Mouse (Mus musculus) kidney, postnatal 4 days (tissue): Measurements from ENCODE around the gene Mnat1.
"Not testable (repeated sequence)": the region's sequence is repeated elsewhere in the genome, so short reads cannot be mapped to it uniquely, and the experiment has no call there.

Experiments
- DNase-seq, 2 experiments: peaks; one replicate each; pipeline ENCODE4 v3.0.0; 2021; ENCODE audit warnings: mixed read lengths in 2 of 2

The Mnat1 gene

DNA sequence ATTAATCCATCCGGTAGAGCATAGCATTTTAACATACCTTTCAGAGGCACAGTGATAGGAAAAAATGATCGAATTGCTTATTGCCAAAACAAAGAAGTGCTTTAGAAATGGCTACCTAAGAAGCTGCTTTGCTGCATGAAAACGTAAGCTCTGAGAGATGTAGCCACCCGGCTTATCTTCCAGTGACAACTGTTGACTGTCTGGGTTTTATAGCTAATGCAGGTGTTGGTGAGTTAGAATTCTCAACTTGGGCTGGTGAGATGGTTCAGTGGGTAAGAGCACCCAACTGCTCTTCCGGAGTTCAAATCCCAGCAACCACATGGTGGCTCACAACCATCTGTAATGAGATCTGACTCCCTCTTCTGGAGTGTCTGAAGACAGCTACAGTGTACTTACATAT, 27.5 kb downstream of the Mnat1 start:
- not testable (repeated sequence) for DNase-seq

DNA sequence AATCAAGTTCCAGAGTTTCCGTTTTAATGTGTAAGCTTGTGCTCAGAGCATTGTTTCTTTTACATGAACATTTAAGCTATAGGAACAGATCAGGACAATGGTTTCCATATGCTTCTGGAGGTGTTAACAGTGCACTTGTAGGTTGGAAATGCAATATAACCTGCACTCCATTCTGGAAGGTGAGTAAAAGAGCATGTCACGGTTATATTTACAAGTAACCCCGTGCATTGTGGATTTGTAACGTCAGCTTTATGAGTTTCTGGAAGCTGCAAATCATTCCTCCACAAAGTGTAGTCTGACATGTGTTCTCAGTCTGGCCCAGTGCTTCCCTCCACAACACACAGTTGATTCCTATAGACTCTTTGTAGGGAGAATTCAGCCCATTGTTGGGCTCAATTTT, 30.6 kb downstream of the Mnat1 start:
- no peak for DNase-seq

DNA sequence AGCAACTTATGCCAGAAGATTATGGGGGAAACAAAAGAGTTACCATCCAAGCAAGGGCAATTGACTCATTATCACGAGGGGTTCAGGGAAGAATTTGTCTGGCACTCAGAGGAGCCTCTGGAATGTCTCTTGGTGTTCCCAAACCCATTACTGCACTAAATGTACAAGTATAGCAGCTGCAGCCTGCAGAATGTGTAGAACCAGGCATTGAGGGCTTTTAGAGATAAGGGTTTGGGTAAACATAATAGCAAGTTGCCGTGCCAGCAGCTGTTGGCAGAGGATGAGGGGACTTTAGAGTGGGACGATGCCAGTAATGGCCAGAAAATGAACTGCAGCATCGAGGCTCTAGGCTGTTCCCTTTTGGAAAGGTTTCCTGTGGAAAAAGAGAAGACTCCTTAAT, 36.8 kb downstream of the Mnat1 start:
- no peak for DNase-seq

DNA sequence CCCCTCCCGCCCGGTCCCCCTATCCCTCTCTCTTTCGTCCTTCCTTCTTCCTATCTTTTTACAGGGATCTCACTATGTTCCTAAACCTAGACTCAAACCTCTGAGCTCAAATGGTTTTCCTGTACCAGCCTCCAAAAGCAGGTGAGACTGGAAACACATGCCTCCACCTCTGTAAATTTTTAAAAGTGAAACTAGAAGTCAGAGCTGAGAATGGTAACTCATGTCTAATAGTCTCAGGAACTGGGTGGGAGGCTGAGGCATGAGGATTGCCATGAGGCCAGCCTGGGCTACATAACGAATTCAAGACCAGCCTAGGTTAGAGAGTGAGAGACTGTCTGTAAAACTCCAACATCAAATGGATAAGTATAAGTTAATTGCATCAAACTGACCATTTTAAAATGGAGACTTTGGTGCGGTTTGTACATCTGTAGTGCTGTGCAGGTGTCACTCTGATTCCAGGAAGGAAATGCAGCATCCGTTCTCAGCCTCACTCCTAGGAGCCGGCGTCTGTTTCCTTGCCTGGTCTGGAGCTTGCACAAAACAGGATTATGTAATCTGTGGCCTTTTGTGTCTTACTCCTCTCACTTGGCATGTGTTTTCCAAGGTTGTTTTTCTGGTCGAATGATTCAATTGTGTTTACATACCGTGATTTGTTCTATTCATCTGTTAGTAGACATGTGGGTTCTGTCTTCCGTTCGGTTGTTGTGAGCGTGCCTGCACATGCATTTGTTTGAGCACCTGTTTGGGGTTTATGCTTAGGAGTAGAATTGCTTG, 39.1 kb downstream of the Mnat1 start:
- DNase-seq, result peak in 1 of 2 experiments; percentile 23

DNA sequence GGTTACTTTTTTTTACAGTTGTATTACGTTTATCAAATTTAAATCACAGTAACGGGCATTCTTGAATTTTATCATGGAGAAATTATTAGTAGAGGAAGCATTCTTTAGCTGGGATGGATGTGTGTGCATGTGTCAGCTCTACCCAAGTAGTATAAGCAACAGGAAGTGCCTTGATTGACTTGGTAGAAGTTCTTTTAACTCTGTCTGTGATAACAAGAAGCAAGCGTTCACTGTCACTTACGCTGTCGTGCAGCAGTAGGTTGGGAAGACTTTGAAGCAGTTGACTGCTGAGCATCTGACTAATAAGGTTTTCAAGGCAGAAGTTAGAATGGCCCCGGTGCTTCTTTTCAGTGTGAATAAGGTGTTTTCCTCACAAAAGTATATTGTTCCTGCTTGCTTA, 47.3 kb downstream of the Mnat1 start:
- DNase-seq, result no peak

DNA sequence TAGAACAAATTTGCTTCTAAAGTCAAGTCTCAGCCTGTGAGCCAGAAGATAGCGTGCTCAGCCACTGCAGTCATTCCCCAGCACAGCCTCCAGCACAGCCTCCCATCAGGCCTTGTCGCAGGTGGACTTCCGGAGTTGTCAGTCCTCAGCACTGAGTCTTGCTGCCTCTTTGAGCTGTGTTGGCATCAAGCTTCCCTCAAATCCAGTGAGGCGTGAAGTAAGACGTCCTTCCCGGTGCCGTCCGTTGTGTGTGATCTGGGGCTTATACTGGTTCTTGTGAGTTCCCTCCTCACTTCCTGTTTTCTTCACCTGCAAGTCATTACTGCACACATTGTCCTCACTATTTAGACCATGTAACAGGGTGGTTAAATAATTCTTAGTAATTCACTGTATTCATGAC, 60.4 kb downstream of the Mnat1 start:
- DNase-seq, result no peak

DNA sequence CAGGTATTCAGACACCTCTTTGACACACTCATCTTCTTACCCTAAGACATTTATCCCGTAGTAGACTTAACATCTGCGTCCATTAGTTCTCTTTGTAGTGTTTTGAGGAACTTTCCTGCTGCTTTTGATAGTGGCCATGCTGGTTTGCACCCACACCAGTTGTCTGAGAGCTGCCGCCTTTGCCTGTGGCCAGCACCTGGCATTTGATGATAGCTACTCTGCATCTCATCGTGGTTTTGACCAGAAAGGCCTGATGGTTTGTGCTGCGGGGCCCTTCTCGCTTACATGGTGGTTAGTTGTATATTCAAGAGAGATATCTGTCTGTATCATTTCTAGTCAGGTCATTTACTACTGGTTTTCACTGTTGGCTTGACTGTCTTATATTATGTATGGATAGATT, 73.8 kb downstream of the Mnat1 start:
- no peak for DNase-seq

DNA sequence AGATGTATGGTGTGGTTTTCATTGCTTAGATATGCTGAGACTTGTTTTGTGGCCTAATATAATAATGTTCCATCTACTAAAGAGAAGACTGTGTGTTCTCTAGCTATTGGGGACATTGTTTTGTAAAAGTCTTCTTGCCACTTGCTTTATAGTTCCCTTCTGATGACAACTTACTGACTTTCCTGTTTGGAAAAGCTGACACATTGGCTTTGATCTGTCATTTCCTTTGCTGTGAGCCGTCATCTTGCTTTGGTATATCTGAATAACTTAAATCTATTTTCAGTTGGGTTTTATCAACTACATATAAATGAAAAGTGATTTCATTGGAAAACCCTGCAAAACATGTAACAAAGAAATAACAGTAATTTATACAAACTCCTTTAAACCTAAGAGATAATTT, 74.9 kb downstream of the Mnat1 start:
- no peak for DNase-seq

DNA sequence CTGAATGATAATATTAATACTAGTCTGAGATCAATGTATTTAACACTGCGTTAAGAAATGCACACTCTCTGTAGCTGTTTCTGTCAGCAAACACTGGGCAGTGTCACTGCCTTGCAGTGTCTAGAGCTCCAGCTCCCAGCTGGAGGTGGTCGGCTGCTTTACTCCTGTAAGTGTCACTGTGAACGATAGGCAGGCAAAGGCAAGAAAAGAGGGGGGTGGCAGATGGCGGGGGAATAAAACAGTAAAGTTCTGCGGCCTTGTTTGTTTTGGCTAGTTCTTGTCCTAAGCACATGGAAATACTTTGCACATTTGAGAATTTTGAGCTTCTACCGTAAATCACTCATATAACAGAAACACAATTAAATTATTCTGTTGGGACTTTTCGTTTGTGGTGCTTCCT, 75.9 kb downstream of the Mnat1 start:
- DNase-seq, result peak; percentile 32 to 59

DNA sequence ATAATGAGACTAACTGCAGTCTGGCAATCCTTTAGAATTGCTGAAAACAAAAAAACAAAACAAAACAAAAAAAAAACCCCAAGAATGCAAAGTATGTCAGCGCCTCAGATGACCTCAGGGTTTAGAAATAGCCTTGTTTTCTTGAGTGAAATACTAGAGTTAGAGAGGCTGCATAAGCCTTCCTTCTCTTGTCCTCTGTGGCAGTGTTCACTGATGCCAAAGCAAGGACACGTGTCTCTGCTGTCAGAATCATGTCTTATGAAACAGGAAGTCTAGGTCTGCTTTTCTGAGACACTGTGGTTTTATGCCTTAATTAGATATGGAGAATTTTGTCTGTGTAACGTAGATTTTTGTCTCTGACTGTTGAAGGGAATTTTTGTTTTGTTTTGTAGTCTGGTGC, 78.1 kb downstream of the Mnat1 start:
- DNase-seq, result peak in 1 of 2 experiments; percentile 13

DNA sequence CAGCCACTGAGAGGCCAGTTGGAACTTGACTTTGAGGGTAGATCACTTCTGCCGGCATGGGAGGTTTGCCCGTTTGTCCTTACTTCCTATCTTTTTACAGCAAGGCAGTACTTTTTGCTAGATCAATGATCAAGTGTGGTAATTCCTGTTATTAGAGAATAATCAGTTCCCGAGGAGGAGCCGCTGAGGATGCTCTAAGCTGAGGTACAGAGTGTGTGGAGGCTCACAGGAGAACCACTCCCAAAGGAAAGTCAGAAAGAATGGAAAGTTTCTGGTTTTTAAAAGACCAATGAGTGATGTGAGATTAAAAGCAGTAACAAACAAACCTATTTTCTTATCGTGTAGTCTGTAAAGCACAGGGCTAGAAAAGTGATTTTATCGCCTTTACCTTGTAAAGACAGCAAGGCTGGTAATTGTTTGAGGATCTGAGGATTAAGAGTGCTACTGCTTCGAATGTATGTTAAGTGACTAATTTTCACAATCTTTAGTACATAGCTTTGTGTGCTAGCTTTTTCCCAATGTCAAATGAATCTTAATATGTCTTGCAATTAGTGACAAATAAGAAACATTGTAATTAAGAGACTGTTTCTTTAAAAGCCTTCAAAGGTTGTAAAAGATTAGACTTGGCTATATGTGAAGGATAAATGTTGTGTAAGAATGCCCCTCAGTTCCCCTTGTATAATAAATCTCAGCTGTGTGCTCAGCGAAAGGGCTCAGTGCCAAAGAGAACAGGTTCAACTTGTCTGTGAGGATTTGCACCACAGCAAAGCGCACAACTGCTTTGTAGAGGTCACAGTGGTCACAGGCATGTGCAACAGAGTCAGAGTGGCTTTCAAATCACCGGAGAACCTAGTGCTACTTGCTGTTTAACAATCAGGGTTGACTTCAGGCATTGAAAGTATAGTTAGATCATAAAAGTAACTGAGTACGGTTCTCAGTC, 82.5 kb downstream of the Mnat1 start:
- peak; percentile 53 to 67 for DNase-seq

DNA sequence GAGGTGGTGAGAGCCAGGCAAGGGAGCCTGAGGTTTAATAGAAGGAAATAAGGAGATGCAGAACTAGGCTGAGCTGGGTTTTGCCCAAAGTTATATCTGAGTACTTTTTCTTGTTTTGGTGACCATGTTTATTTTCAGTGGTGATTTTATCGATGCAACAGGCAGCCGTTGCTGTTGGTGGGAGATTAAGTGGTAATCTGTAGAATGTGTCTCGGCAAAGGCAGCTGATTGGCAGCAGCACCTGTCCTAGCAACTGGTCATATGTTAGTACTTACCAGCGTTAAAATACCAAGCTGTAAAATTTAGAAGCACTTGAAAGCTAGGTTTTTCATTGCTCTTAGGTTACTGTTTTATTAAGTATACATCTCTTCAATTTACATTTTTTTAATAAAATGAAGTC, 83.5 kb downstream of the Mnat1 start:
- no peak for DNase-seq

DNA sequence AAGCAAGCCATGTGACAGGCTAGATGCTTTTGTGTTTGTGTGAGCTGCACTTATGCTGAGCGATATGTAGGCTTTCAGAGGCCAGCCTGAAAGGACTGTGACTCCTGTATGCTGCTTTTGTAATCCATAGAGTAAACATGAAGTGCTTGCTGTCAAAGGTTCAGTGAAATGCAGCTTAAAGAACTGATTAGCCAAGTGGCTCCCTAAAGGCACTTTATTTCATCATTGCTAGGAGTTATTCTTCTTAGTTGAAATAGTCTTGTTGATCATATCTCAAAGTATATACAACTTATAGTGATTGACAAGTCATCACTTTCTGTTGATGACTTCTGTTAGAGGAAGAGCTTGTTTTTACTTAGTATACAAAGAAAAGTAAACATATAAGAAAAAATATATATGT, 83.9 kb downstream of the Mnat1 start:
- DNase-seq, result no peak

DNA sequence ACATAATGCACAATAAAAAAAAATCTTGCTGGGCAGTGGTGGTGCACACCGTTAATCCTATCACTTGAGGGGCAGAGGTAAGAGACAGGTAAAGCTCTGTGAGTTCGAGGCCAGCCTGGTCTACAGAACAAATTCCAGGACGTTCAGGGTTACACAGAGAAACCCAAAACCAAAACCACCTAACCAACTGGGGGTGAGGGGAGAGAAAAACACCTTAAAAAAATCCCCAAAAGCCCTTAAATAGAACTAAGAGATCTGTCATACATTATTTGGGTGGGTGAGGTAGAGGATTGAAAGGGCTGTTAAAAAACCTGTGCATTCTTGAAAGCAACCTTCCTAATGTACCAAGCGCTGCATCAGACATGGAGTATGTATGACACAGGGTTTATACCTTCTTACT, 85.0 kb downstream of the Mnat1 start:
- no peak for DNase-seq

DNA sequence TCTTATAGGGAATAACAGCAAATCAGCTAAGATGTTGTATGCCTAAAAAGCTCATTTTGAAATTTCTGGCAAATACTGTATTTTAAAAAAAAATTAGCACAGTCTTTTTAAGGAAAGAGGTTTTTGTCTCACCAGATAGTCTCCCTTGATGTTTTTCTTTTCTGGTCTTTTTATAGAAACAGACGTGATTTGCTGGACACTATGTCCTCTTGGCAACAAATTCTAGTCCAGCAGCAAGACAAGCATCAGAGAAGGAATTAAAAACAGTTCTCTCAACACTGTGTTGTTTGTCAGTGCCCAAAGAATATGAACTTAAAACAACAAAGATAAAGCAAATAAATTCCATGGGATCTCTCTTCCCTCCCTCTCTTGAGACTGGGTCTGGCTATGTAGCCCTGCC, 85.6 kb downstream of the Mnat1 start:
- no peak for DNase-seq

DNA sequence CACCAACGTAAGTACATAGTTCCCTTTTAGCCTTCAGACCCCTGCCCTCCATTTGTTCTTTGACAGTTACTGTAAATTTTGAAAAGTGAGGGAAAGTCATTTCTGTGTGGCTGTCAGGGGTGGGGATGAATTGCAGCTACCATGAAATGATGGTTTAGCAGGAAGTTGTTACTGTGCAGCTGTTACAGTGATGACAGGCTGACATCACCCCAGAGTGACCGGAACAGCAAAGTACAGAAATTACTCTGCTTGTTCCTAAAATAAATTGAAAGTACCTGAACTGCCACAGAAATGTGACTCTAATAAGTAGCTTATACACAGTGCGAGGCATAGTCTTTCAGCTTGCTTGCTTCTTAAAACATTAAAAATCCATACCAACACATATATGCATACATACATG, 86.9 kb downstream of the Mnat1 start:
- DNase-seq, result no peak

DNA sequence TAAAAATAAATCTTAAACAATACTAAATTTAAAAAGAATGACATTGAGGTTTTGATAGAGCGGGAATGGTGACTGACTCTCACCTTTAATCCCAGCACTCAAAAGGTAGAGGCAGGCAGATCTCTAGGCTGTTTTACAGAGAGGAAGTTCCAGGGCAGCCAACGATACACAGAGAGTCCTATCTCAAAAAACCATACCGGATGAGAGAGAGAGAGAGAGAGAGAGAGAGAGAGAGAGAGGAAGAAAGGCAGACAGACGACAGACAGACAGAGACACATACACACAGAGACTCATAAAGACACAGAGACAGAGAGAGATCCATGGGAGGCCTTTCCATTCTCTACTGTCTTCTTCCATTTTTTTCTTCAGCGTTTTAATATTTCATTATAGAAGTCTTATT, 92.3 kb downstream of the Mnat1 start:
- DNase-seq, result no peak

DNA sequence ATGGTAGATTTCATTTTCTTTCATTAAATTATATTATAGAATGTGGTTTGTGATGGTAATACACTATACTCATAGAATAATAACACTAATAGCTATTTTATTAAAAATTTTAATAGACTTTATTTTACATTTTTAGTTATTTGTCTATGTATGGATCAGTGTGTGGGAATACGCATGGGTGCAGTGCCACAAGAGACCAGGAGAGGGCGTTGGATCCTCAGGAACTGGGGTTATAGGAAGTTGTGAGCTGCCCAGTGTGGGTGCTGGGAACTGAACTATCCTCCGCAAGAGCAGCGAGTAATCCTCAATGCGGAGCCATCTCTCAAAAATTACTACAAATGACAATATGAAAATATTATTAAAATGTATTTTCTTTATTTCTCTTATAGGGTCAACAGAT, 95.1 kb downstream of the Mnat1 start:
- no peak for DNase-seq

DNA sequence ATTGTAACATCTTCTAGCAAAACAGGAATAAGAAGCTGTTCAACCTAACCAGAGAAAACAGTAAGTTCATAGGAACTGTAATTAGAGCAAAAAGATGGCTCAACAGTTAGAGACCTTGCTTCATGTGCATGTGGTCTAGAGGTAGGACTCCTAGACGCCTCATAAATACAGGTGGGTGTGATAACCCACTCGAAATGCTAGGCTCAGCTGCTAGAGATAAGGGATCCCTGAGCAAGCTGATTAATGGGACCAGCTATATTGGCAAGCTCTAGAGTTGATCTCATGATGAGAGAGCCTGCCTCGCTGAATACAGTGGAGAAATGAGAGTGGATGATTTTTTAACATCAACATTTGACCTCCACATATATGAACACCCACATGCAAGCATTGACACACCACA, 97.7 kb downstream of the Mnat1 start:
- DNase-seq, result no peak

DNA sequence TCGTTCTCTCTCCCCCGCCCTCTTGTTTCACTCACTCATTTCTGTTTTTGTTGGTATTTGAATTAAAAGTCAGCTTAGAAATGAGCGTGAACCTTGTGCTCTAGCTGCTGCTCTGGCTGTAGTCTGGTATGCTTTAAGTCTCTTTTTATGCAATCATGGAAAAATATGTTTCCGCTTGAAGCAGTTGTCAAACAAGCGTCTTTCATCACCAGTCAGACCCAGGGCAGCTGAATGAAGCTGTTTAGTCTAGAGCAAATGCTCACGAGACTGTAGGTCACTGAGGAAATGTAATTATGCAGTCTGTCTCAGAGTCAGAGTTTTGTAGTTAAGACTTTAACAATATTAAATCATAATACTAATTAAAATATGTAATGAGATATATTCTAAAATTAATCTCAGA, 100.4 kb downstream of the Mnat1 start:
- no peak for DNase-seq

DNA sequence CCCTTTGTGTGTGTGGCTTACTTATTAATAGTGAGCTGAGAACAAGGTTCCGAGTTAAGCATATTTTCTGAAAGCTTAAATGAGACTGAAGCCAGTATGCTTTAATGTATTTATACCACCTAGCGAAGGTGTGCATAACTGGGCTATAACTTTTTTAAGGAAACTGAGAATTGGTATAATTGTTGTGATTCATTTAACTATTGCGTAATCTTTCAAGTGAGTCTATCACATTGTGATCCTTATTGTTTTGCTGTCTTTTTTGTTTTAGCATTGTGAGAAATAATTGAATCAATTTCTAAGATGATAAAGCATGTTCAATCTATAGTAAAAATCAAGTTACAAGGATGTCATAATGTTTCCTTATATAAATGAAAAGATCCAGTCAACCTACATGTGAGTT, 104.9 kb downstream of the Mnat1 start:
- DNase-seq, result no peak

DNA sequence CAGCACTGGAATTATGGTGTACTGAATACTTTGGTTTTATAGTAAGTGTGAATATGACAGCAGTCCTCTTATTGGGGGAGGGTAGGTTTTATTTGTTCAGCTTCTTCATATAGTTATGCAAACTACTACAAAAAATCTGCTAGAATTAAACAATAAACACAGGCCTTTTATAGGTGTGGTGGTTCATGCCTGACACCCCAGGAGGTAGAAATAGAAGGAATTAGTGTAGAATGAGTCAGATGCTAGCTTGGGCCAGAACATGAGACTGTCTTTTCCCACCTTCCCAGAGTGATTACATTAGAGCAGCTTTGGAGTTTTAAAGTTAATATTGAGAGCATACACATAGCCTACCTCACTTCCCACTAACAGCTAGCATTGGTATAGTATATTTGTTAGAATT, 106.7 kb downstream of the Mnat1 start:
- no peak for DNase-seq

DNA sequence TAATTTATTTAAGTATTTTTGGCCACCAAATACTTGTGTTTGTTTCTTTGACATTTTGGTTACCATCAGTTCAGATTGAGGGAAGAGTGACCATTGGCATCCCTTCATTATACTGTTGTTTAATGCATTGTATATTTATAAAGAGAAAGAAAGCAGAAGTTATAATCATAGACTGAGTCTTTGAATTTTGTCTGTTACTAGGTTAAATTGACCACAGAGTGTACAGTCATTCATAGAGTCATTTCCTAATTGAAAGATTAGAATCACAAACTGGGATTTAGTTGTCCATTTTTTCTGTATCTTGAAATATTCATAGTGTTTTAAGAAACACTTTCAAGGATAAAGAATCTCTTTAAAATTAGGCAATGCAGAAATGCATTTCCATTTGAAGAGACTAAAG, 108.0 kb downstream of the Mnat1 start:
- no peak for DNase-seq

DNA sequence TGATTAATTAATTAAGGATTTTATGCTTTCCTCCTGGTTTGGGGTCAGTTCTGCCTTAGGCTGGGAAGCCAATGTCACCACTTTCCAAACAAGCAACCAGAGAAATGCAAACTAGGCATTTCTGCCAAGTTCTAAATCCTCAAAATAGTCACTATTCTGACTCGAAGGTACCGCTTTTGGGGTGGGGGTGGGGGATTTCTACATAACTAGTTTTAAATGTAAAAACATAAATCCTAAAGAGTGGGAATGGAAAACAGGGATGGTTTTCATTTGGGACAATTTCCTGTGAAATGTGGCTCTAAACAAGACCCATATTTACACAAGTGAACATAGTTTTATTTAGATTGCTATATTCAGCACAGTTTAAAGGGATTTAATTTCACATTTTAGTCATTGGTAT, 109.1 kb downstream of the Mnat1 start:
- DNase-seq, result no peak
